Mouse (Mus musculus) stomach, postnatal 0 days (tissue): ENCODE measurements around the gene Cnih3. TPM values are rescaled to one million over a fixed set of nuclear protein-coding genes. Genes with fewer than 3 reads are reported as not detected.

ENCODE experiments used
- ATAC-seq: fragments of 200-750 bp; cut with Nextera tagmentation; 2 replicates; pipeline ENCODE4 v1.8.0; 2017; ENCODE audit not compliant: low FRiP score, low TSS enrichment
- DNase-seq: peaks from one replicate; pipeline ENCODE4 v3.0.0-alpha.2; 2016; ENCODE audit warnings: low spot score
- H3K27ac ChIP-seq: fragments of 300-500 bp; sonication (generic); replicated peaks from 2 replicates; pipeline ENCODE4 v1.5.1; 2014; ENCODE audit warnings: mild to moderate bottlenecking, control low read depth
- H3K27me3 ChIP-seq: fragments of 300-500 bp; sonication (generic); 2 replicates; pipeline ENCODE4 v1.6.1; 2014; ENCODE audit warnings: low read length; ENCODE audit not compliant: control insufficient read depth, insufficient read depth
- H3K36me3 ChIP-seq: fragments of 300-500 bp; sonication (generic); 2 replicates; pipeline ENCODE4 v1.6.1; 2014; ENCODE audit warnings: low read length, mixed read lengths; ENCODE audit not compliant: control insufficient read depth, insufficient read depth
- H3K4me1 ChIP-seq: fragments of 300-500 bp; sonication (generic); replicated peaks from 2 replicates; pipeline ENCODE4 v1.6.1; 2014; ENCODE audit warnings: antibody characterized with exemption; ENCODE audit not compliant: control insufficient read depth, insufficient read depth
- H3K4me2 ChIP-seq: fragments of 300-500 bp; sonication (generic); replicated peaks from 2 replicates; pipeline ENCODE4 v1.6.1; 2014; ENCODE audit warnings: low read depth, mild to moderate bottlenecking, control low read depth, moderate library complexity
- H3K4me3 ChIP-seq: fragments of 300-500 bp; sonication (generic); 2 replicates; pipeline ENCODE4 v1.5.1; 2014; ENCODE audit warnings: low read depth, low read length, control low read depth
- H3K9ac ChIP-seq: fragments of 300-500 bp; sonication (generic); 2 replicates; pipeline ENCODE4 v1.6.1; 2014; ENCODE audit warnings: mild to moderate bottlenecking, low read length, control low read depth, mixed read lengths
- H3K9me3 ChIP-seq: fragments of 300-500 bp; sonication (generic); 2 replicates; pipeline ENCODE4 v1.6.1; 2016; ENCODE audit warnings: low read length; ENCODE audit not compliant: control insufficient read depth
- CTCF ChIP-seq: IDR thresholded peaks from 2 replicates; pipeline ENCODE4 v1.5.1; 2016; ENCODE audit warnings: antibody characterized with exemption, low read depth, mild to moderate bottlenecking, moderate library complexity
- EP300 ChIP-seq: optimal IDR thresholded peaks from 2 replicates; pipeline ENCODE3; 2016; ENCODE audit warnings: antibody characterized with exemption
- WGBS: fragments of 180-500 bp; shearing (Covaris S2); extraction: QIAGEN DNeasy Blood & Tissue Kit; methylation state at CpG from one replicate; pipeline ENCODE4 v1.1.7; 2014; 5-methylcytosine and 5-hydroxymethylcytosine counted together
- polyA plus RNA-seq: library from polyadenylated mRNA; unstranded; fragments of >200 nt; fragmentation: Nextera tagmentation; extraction: Ambion mirVana; gene quantifications from 2 replicates; pipeline ENCODE4 v1.2.1, GENCODE M21; 2015

Cnih3 gene
- 0.27 and 0.31 TPM in 2 replicates for polyA plus RNA-seq

DNA sequence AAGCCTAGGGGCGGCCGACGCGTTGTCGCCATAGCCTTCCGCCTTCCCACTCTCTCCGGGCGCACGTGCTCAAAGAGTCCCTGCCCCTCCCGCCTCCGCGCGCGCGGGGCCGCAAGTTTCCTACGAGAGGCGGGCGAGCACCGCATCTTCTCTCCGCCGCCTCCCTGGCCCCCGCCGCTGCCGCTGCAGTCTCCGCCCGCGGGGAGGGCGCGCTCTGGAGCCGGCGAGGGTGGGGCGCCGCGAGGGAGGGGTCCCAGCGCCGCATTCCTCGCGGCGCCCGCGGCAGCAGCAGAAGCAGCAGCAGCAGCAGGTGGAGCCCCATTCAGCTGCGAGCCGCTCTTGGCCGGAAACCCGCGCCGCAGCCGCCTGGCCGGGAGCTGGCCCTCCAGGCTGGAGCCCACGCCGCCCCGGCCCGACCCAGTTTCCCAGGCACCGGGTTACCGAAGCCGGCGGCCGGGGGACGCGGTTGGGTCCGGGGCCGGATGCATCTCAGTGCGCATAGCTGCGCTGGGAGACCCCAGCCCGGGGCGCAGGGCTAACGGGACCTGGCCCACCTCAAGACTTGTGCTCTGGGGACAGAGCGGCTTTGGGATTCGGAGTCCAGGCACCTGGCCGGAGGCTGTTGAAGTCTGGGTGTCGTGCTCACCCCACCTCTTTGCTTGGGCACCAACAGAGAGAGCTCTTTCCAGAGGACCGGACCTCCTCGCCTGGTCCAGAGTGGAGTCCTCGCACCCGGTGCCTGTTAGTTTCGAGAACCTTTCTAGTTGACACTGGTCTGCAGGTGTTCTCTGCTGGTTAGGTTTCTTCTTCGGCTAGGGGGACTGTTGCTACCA, at the start of gene Cnih3:
Cnih3 (plus strand) TSS at position 262 of the 833 bp plus-strand sequence.
- Histone ChIP-seq H3K4me2 (peak within 1 kb of the TSS; percentile 95), H3K9me3 (no peaks in the 10 kb centered on the region), H3K9ac (peak within 1 kb of the TSS; percentile 47), H3K4me1 (peaks cover 4% of the 10 kb centered on the region; the same call in 1 of the 2 replicates), H3K27me3 (no peaks in the 10 kb centered on the region), H3K4me3 (peak within 1 kb of the TSS; percentile 49), H3K27ac (no peak within 1 kb of the TSS), H3K36me3 (no peaks in the 10 kb centered on the region)
- peak; percentile 66 for DNase-seq
- TF ChIP-seq EP300 (no peak), CTCF (peak; percentile 8; the same call in 1 of the 2 replicates)
- ATAC-seq = peak; percentile 78
- WGBS = under 1% methylated on average over 69 of the region's 78 CpGs

DNA sequence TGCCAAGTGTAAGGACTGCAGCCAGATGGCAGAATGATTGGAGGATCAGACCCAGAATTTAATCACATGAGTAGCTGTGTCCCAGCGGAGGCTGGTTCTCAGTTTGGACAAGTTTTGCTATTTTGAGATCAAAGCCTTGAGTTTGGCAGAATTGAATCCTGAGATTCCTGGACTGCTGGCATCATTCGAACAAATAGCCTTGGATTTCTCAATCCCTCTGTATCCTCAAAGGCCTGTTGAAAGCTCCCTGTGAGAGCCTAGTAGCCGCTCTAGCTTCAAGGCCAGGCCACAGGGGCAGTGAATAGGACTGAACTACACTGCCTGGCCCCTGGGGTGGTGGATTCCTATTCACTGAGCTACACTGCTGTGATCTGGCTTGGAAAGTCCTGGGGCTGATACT, 44.4 kb upstream of the Cnih3 start:
- H3K4me2 ChIP-seq = no peak overlapping the region
- no peak overlapping the region for H3K9ac ChIP-seq
- 64% methylated on average over 3 of the region's 3 CpGs for WGBS
- no peak overlapping the region for H3K4me3 ChIP-seq
- TF ChIP-seq CTCF (no peak), EP300 (no peak)
- no peaks in the 10 kb centered on the region for H3K36me3 ChIP-seq
- H3K27ac ChIP-seq = no peak overlapping the region
- no peaks in the 10 kb centered on the region for H3K9me3 ChIP-seq
- DNase-seq (no peak), ATAC-seq (no peak)
- H3K27me3 ChIP-seq = no peaks in the 10 kb centered on the region
- no peaks in the 10 kb centered on the region for H3K4me1 ChIP-seq

DNA sequence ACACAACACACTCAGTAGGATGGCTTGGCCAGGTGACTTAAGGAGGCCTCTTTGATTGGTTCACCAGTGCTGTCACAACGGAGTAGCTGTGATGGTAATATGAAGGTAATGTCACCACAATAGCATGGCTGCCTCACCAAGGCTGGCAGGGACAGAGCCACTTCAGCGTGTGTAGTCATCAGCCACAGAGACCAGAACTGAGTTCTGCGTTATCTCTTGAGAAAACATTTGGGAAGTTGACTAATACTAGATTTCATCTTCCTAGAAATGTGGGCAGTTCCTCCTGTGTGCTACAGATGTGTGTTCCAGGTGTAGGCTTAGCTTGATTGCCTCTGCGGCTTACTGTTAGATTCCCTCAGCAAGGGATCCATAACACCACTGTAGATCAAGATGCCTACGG, 41.7 kb upstream of the Cnih3 start:
- no peak overlapping the region for H3K4me2 ChIP-seq
- 88% methylated on average over 5 of the region's 5 CpGs for WGBS
- ATAC-seq (no peak), DNase-seq (no peak)
- H3K9ac ChIP-seq = no peak overlapping the region
- H3K4me1 ChIP-seq = no peaks in the 10 kb centered on the region
- no peaks in the 10 kb centered on the region for H3K27me3 ChIP-seq
- no peak overlapping the region for H3K4me3 ChIP-seq
- H3K9me3 ChIP-seq = no peaks in the 10 kb centered on the region
- no peak overlapping the region for H3K27ac ChIP-seq
- TF ChIP-seq EP300 = no peak
- no peaks in the 10 kb centered on the region for H3K36me3 ChIP-seq

DNA sequence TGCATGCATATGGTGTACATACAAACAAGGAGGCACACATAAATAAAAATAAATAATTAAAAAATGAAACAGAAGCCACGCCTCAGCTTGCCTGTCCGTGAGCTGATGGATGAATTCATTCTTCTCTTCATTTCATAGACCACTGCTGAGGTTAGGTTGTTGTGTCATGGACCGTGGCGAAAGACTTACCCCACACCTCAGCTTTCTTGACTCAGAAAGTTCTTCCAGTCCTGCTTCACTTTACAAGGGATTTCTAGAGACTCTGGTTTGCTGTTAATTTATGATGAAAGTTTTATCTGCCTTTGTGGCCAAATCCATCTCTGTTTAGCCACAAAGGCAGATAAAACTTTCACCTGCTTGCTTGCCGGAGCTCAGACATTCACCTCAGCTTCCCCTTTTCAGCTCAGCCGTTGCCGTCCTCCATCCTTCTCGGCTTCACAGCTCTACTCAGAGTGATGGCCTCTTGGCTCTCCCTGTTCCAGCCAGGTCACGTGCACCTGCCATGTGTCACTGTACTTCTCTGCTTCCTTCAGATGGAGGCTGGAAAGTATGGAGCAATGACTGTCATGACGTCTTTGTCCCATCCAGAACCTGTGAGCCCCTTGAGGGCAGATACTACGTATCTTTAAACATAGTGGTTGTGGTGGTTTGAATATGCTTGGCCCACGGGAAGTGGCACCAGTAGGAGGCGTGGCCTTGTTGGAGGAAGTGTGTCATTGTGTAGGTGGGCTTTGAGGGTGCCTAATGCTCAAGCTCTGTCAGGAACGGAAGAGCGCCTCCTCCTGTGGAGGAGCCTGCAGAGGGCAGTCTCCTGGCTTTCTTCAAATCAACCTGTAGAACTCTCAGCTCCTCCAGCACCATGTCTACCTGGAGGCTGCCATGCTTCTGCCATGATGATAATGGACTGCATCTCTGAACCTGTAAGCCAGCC, 40.0 kb upstream of the Cnih3 start:
- Histone ChIP-seq H3K9me3 (no peaks in the 10 kb centered on the region), H3K36me3 (no peaks in the 10 kb centered on the region), H3K27me3 (no peaks in the 10 kb centered on the region), H3K4me1 (no peaks in the 10 kb centered on the region), H3K4me2 (no peak overlapping the region), H3K27ac (no peak overlapping the region), H3K4me3 (no peak overlapping the region), H3K9ac (no peak overlapping the region)
- 93% methylated on average over 15 of the region's 15 CpGs for WGBS
- TF ChIP-seq EP300 (no peak), CTCF (no peak)
- no peak for ATAC-seq
- DNase-seq = no peak

DNA sequence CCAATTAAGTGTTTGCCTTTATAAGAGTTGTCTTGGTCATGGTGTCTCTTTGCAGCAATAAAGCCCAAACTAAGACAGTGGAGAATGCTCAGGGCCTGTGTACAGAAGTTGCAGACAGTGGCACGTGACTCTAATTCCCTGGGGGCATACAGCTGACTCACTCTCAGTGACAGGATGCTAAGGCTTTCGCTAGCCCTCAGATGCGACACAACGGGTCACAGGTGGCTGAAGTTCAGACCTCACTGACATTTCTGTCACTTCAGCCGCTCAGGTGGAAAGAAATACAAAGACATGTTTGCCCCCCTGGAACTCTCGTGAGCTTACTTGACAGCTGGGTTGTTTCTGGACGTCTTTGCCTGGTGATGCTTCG, 39.4 kb upstream of the Cnih3 start:
- Histone ChIP-seq H3K36me3 (no peaks in the 10 kb centered on the region), H3K27me3 (no peaks in the 10 kb centered on the region), H3K27ac (no peak overlapping the region), H3K9ac (no peak overlapping the region), H3K4me1 (no peaks in the 10 kb centered on the region), H3K4me3 (no peak overlapping the region), H3K4me2 (no peak overlapping the region), H3K9me3 (no peaks in the 10 kb centered on the region)
- DNase-seq (no peak), ATAC-seq (no peak)
- WGBS = 82% methylated on average over 8 of the region's 8 CpGs
- TF ChIP-seq EP300 (no peak), CTCF (no peak)

DNA sequence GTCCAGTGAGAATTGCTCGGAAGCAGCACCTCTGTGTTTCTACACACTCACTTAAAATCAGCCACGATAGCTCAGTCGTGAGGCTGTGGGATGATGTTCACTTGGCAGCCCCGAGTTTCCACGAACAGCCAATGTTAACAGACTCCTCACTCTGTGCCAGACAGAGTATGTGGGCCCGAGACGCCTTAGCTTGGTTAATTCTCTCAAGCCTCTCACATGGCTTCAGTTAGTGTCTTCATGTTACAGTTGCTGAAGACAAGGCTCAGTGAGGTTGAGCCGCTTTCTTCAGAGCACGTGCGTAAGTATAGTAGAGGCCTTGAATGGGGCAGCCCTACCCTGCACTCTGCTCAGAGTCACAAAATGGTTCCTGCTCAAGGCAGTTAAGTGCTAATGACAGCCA, 38.1 kb upstream of the Cnih3 start:
- no peak for ATAC-seq
- Histone ChIP-seq H3K4me1 (no peaks in the 10 kb centered on the region), H3K27ac (no peak overlapping the region), H3K4me3 (no peak overlapping the region), H3K9me3 (no peaks in the 10 kb centered on the region), H3K9ac (no peak overlapping the region), H3K27me3 (no peaks in the 10 kb centered on the region), H3K4me2 (no peak overlapping the region), H3K36me3 (no peaks in the 10 kb centered on the region)
- WGBS = 77% methylated on average over 10 of the region's 10 CpGs
- no peak for DNase-seq
- TF ChIP-seq EP300 (no peak), CTCF (no peak)
